Mouse (Mus musculus): Measurements from ENCODE around the gene Hebp1.

Gene Hebp1

DNA sequence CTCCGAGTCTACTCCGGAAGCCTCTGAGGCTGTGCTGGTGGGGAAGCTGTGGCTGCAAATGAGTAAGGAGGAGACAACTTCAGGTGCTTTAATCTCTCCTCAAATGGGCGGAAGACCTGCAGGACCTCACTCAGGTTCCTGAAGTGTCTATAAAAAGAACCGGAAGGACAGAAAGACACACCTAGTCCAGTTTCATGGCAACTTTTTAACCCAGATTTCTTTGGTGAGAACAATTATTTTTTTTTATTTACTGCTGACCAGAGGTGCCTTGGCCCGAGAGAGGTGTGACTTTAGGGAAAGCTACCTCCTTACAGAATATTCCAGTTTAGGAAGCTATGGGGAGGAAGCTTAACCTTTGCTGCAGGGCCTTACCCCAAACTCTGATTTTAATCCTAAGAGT is 79.6 kb downstream of the Hebp1 start, which contains the start of gene Gprc5d:
Gene Gprc5d, minus strand, starts transcription at position 101 of the 400 bp plus-strand sequence.
- no peak for DNase-seq (ENCODE audit: low read depth, low spot score)

DNA sequence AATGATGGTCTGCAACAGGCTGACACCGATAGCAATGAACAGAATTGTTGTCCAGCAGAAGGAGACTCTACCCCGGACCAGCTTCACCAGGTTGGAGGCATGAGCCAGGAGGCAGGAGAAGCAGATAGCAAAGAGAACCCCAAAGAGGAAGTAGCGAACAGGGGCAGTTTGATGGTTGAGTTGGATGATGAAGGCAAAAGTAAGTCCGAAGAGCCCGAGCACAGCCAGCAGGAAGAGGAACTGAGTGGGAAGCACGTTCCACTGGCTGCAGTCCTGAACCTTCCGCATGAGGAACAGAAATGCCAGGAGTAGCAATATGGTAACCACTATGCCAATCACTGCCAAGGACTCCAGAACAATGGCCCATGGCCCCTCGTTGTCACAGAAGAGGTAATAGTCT is 81.3 kb downstream of the Hebp1 start:
- DNase-seq (ENCODE audit: low read depth, low spot score), result no peak

DNA sequence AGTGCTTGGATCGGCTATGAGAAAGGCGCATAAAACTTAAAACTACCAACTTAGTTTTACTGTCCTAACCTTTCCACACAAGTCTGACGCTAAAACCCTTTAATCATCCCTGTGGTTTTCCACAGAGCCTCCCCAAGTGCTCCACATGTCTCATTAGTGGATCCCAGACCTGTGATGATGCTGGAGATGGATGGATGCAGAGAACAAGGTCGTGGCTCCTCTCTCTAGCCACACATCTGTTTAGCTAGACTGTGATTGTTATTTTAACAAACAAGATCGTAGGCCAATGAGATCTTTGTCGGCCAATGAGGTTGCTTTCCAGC is 84.7 kb downstream of the Hebp1 start:
- DNase-seq (ENCODE audit: low read depth, low spot score), result no peak

DNA sequence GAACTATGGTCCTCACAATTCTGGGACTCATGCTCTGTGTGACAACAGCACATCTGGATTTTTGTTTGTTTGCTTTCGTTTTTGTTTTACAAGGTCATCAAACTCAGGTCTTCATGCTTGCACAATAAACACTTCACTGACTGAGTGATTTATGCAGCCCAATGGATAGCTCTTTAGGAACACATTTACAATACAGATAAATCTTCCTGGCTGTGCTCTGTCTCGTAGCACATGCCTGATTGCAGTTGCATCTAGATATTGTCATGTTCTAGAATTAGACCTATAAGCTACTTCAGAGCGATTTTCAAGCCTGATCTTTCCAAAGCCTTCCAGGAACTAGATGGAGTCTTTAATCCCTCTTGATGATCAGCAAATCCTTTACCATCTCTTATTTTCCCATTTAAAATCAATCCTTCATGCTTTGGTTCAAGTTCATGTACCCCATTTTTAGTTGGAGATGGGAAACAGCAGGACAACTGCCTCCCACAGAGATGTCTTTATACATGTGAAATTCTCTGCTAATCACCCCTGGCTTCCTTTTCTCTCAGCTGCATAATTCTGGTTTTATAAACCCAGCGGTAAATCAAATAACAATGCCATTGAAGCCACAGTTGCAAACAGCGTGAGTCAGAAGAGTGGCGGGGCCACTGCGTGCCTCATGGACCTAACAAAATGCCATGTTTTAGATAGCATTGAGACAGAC is 85.3 kb downstream of the Hebp1 start:
- no peak for DNase-seq (ENCODE audit: low read depth, low spot score)

DNA sequence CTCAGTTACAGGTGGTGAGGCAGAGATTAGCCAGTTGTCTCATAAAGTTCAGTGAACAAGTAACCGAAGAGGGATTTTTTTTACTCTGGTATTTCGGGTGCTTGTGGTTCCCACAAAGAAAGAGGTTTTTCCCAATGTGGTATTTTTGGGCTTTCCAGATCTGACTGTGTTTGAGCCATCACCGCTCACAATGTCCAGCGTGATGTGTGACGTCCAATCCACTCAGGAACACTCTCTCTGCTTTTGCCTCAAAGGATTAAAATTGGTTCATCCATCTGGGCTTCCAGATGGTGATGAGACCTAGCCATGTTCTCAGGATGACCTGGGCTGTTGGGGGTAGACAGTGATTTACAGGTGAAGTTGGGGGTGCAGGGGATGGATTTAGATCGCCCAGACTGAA is 90.8 kb downstream of the Hebp1 start:
- no peak for DNase-seq (ENCODE audit: low read depth, low spot score)

DNA sequence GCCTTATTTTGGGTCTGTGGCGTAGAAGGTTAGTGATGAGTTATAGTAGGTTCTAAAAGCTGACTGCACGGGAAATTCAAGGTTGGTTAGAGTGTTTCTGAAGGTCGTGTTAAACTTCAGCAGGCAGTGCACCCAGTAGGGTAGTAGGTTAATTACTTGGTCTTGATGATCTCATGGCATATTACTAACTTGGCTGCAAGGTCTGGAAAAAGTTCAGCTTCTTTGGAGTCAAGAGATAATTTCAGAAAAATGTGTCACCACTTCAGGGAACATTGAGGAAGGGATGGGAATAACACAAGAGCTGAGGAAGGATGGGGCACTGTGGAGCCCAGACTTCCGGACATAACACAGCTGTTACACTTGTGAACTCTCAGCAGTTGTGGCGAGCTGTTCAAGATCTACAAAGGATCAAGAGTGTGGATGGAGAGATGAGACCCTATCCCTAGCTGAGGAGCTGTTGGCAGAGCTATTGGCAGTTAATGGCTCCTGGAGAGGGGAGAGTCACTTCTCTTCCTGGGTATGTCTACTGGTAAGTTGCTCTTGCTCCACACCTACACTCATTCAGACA is 95.0 kb downstream of the Hebp1 start:
- DNase-seq (ENCODE audit: low read depth, low spot score), result no peak

DNA sequence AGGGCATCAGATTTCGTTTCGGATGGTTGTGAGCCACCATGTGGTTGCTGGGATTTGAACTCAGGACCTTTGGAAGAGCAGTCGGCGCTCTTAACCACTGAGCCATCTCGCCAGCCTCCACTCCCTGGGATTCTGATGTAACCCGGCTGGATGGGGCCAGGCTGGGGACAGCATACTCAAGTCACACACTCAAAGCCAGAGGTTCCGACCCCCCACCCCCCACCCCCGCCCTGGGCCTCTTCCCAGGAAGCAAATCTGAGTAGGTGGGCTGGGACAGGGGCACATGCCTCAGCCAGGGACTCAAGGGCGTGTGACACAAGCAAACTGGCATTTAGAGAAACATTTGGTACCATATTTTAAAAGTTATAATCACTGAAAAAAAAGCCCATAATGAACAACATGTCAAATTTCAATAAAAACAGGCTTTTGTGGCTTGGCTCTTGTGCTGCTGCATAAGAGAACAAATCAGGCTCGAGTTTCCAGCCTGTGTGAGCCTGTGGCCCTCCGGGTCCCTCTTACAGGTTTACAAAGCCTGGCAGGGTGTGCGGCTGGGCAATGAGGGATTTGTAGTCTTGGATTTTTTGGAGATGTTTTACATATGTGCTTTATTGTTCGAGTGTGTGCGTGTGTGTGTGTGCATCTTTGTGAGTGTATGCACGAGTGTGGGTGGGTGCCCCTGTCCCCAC is 96.9 kb downstream of the Hebp1 start:
- DNase-seq (ENCODE audit: low read depth, low spot score), result no peak

DNA sequence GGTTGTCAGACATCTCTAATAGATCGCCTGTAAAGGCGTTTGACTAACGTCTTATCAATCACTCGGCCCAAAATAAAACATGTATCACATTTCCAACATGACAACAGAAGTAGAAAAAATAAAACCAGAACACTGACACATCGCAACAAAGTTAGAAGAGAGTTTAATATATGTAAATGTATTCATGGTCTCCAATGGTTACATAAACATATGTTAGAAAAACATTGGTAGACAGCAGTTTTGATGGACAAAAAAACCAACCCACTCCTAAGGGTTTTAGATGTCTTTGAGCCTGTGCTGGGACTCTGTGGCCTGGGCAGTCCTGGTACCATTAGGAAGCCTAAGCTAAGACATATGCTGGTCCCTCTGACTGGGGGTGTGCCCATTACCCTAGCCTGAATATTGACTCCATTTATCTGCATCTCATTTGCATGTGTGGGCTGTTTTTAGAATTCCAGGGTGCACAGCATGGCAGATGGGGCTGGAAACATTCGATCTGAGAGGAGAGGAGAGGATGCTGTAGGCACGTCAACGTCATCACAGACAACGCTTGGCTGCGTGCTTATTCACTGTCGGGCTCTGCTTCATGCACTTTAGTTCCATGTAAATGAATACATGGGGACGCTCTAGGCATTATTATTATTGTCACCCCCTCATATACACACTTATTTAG is 104.9 kb downstream of the Hebp1 start:
- no peak for DNase-seq (ENCODE audit: low read depth, low spot score)

DNA sequence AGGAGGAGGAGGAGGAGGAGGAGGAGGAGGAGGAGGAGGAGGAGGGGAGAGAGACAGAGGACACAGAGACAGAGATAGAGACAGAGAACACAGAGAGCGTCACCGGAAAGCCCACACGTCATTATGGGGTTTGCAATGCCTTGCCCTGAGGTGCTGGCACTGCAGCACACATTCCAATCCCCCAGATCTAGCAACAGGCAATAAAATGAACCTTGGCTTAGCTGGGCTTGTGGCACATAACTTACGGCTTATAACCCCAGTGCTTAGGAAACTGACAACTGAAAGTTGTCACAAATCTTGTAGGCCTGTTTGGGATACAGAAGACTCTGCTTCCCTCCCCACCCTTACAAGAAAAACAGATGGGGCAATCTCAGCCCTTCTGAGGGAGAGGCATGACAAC is 107.2 kb downstream of the Hebp1 start:
- DNase-seq (ENCODE audit: low read depth, low spot score), result no peak

DNA sequence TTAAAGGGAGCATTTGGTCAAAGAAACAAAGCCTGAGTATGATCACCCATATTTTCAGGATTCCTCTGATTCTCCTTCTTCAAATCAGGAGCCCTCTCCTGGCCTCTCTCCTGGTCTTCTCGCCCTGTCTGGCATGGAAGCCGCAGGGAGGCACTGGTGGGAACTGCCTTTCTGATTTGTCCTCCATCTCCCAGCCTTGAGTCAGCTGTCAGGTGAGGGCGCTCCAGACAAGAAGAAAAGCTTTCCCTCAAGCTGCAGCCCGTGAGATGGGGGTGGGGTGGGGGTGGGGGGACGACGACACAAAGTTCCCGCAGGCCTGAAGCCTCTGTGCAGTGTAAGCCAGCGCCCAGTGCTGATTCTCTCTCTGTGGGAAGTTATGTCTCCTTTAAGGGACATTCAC is 108.0 kb downstream of the Hebp1 start:
- DNase-seq (ENCODE audit: low read depth, low spot score), result no peak

DNA sequence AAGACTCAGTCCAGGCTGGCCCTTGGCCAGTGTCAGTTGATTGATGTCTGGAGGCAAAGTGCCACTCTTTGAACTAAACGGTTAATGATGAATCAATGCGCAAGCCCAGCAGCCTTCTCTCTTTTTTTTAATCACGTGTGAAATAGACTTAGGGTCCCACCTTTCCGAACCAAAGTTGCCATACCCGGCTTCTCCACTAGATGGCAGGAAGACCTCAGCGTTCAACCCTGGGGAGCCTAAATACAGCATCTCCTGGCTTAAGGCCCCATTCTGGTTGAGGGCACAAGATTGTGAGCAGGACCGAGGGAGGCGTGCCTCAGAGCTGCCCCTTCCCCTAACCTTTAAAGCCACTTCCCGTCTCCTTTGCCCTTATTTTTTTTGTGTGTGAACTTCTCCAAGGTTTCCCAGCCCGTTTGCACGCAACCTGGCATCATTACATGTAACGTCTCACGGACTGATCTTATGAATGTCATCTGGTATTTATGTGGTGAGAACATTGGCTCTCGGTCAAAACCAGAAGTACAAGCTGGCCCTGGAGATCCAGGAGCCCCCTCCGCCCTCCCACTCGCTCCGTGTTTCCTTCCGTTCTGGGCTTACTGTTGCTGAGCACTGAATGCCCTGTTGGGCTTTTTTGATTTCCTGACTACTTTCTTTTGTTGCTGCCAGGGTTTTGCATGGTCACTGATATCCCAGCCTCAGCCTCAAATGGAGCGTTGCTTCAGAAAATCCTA is 109.9 kb downstream of the Hebp1 start:
- peak; percentile 38 for DNase-seq (ENCODE audit: low read depth, low spot score)
